Mouse (Mus musculus): ENCODE results near the gene Srm.

- TF ChIP-seq CTCF (IDR thresholded peaks at IDR 0.05; ENCODE audit: borderline replicate concordance, control insufficient read depth, extremely low read depth, insufficient read depth, low read length, poor library complexity) (no peak), POLR2A (IDR thresholded peaks at IDR 0.05; ENCODE audit: control insufficient read depth, extremely low read depth, insufficient read depth, low read length, poor library complexity) (no peak)
Measured at GRCm38 (mm10) chr4:148620718-148621117, 29.4 kb downstream of the Srm start.

All from thymus, adult 2 months (tissue).